Mouse (Mus musculus): ENCODE results near the gene Olfr166. TPM values are rescaled to one million over a fixed set of nuclear protein-coding genes. Genes with fewer than 3 reads are reported as not detected.
"Not testable (repeated sequence)": the region's sequence is repeated elsewhere in the genome, so short reads cannot be mapped to it uniquely, and the experiment has no call there.

The Olfr166 gene
- not detected for total RNA-seq (2021)

GRCm38 (mm10) chr16:19483394-19483793 is at the start of gene Olfr166:
Gene Olfr166, plus strand, starts transcription at chr16:19483694.
- intact Hi-C loops (cut with DNase I): no loop called here
- no peak for DNase-seq (ENCODE audit: low spot score in 2 of 2)

DNA sequence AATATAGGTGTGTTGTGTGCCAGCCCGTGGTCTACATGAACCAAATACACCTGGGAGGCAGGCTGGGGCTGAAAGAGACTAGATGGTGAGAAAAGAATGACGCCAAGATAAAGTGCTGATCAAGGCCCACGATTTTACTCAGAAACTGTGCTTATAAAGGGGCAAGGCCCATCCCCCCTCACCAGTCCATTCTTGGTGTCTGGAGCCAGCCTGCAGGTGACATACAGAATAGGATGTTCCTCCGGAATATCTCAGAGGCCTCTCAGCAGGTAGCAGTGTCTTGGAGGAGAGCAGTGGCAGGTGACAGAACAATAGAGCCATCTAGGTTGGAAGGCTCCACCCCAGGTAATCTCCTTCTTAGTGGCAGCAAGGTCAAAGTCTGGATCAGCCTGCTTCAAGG is 24.8 kb upstream of the Olfr166 start:
- intact Hi-C loops (cut with DNase I); DNase-seq (ENCODE audit: low spot score in 2 of 2): not testable (repeated sequence)

- no peak for DNase-seq (ENCODE audit: low spot score in 2 of 2)
- intact Hi-C loops (cut with DNase I): no loop called here
Measured at GRCm38 (mm10) chr16:19464365-19464764, 19.1 kb upstream of the Olfr166 start.

GRCm38 (mm10) chr16:19522166-19522565 is 38.7 kb downstream of the Olfr166 start, which contains the start of gene Olfr167:
Gene Olfr167, minus strand, starts transcription at chr16:19522266.
- DNase-seq (ENCODE audit: low spot score in 2 of 2): no peak
- intact Hi-C loops (cut with DNase I): no loop called here

DNA sequence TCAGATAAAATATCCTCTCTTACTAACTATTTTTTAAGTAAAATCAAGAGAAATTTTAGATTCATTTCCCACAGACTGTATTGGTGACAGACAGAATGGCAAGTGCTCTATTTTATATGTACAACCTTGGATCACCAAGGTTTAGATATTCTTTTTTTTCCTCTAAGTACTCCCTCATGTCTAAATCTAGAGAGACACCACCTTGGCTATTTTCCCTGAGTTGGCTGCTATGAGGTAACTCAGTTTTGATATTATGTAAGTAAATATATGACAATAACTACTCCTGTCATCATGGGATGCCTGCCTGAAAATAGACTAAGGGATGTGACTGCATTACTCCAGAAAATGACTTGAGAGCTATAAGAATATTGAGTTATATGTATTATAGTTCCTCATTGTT is 52.0 kb downstream of the Olfr166 start, which contains the start of gene Olfr168:
Olfr168 (minus strand) TSS at position 101 of the 400 bp plus-strand sequence.
- no peak for DNase-seq (ENCODE audit: low spot score in 2 of 2)
- intact Hi-C loops (cut with DNase I): no loop called here

Other genes with a start within 250 kb of the Olfr166 start
- not detected for gene Olfr164, start 169.6 kb upstream of the Olfr166 start, total RNA-seq (2021)
- gene Olfr165, start 60.6 kb upstream of the Olfr166 start, total RNA-seq (2021): not detected
- not detected for gene Olfr167, start 38.6 kb downstream of the Olfr166 start, total RNA-seq (2021)
- gene Olfr168, start 51.9 kb downstream of the Olfr166 start, total RNA-seq (2021): not detected
- not detected for gene Olfr169, start 88.1 kb downstream of the Olfr166 start, total RNA-seq (2021)
- gene Olfr170, start 128.2 kb downstream of the Olfr166 start, total RNA-seq (2021): not detected
- not detected for gene Olfr171, start 146.2 kb downstream of the Olfr166 start, total RNA-seq (2021)
- under 1 TPM; 0.15 to 0.16 TPM for gene Lamp3, start 222.7 kb downstream of the Olfr166 start, total RNA-seq (2021)

All from left cerebral cortex, postnatal 36 days (tissue).